Mouse (Mus musculus) stomach, embryonic 14.5 days (tissue): ENCODE results near the gene Mbnl2. TPM values are rescaled to one million over a fixed set of nuclear protein-coding genes. Genes with fewer than 3 reads are reported as not detected.
"Not testable (repeated sequence)": the region's sequence is repeated elsewhere in the genome, so short reads cannot be mapped to it uniquely, and the experiment has no call there.

Source experiments
- ATAC-seq: fragments of 200-750 bp; cut with Nextera tagmentation; 2 replicates; pipeline ENCODE4 v1.8.0; 2017; ENCODE audit warnings: low read depth, moderate TSS enrichment; ENCODE audit not compliant: insufficient number of reproducible peaks, insufficient read depth, low FRiP score
- H3K27ac ChIP-seq: fragments of 300-500 bp; sonication (generic); 2 replicates; pipeline ENCODE4 v1.5.1; 2014; ENCODE audit warnings: mild to moderate bottlenecking, low read length, moderate library complexity, mixed read lengths
- H3K27me3 ChIP-seq: fragments of 300-500 bp; sonication (generic); 2 replicates; pipeline ENCODE4 v1.6.1; 2014; ENCODE audit warnings: low read length, control low read depth, mixed read lengths; ENCODE audit not compliant: control insufficient read depth, insufficient read depth
- H3K36me3 ChIP-seq: fragments of 300-500 bp; sonication (generic); 2 replicates; pipeline ENCODE4 v1.6.1; 2014; ENCODE audit warnings: mild to moderate bottlenecking, control low read depth, low read length, moderate library complexity, mixed read lengths; ENCODE audit not compliant: control insufficient read depth, insufficient read depth
- H3K4me1 ChIP-seq: fragments of 300-500 bp; sonication (generic); 2 replicates; pipeline ENCODE4 v1.6.1; 2014; ENCODE audit warnings: low read length, control low read depth, mixed read lengths; ENCODE audit not compliant: control insufficient read depth, insufficient read depth
- H3K4me2 ChIP-seq: fragments of 300-500 bp; sonication (generic); replicated peaks from 2 replicates; pipeline ENCODE4 v1.6.1; 2014; ENCODE audit warnings: low read depth, low read length, control low read depth
- H3K4me3 ChIP-seq: fragments of 300-500 bp; sonication (generic); 2 replicates; pipeline ENCODE4 v1.5.1; 2014; ENCODE audit warnings: low read depth, low read length, control low read depth
- H3K9ac ChIP-seq: fragments of 300-500 bp; sonication (generic); replicated peaks from 2 replicates; pipeline ENCODE4 v1.6.1; 2014; ENCODE audit warnings: low read depth, mild to moderate bottlenecking, control low read depth, low read length, moderate library complexity, mixed read lengths
- H3K9me3 ChIP-seq: fragments of 300-500 bp; sonication (generic); 2 replicates; pipeline ENCODE4 v1.6.1; 2016; ENCODE audit warnings: low read depth, low read length, control low read depth; ENCODE audit not compliant: control insufficient read depth
- WGBS: fragments of 180-500 bp; shearing (Covaris S2); extraction: QIAGEN DNeasy Blood & Tissue Kit; methylation state at CpG from one replicate; pipeline ENCODE4 v1.1.7; 2014; 5-methylcytosine and 5-hydroxymethylcytosine counted together
- polyA plus RNA-seq: library from polyadenylated mRNA; unstranded; fragments of >200 nt; fragmentation: Nextera tagmentation; extraction: Ambion mirVana; gene quantifications from 2 replicates; pipeline ENCODE4 v1.2.1, GENCODE M21; 2014

The Mbnl2 gene
- polyA plus RNA-seq, 1 experiment from 2014 or later, result 119 TPM

DNA sequence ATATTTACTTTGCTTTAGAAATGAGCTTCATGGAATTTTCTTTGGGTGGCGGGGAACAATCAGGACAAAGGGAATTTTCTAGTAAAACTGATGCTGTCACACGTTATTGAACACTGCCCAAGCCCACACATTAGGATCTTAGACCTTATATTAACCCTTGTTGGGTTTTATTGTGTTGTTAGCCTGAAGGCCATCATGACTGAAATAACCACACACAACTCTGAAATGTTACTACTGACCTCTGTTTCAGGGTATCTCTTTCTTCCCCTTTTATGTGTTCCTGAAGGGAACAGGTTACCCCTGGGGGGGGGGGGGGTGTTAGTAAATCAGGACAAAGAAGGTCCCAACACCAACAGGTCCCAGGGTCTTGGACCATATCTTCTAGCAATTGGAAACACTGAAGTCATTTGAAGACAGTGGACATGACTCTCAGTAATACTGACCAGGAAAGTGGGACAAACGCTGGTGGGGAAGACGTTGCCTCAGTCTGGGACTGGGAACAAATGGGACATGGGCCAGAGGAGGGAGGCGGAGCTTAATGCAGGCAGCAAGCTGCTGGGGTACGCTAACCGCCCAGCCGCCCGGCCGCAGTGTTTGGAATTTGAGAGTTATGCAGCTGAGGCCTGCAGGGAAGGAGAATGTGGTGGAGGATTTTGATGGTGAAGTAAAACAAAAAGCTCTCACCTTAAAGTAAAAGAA, 80.4 kb downstream of the Mbnl2 start:
- no peak overlapping the region for H3K4me3 ChIP-seq
- no peak overlapping the region for H3K4me2 ChIP-seq
- H3K27me3 ChIP-seq, result no peaks in the 10 kb centered on the region
- peak overlapping the region; percentile 89; the same call in 1 of the 2 replicates for H3K27ac ChIP-seq
- no peak overlapping the region for H3K9ac ChIP-seq
- 0 out of 2 replicates have a peak, but pooled peaks have one; percentile 33 for ATAC-seq
- no peaks in the 10 kb centered on the region for H3K9me3 ChIP-seq
- H3K4me1 ChIP-seq, result peaks cover 37% of the 10 kb centered on the region
- 66% methylated on average over 10 of the region's 10 CpGs for WGBS
- no peaks in the 10 kb centered on the region for H3K36me3 ChIP-seq

DNA sequence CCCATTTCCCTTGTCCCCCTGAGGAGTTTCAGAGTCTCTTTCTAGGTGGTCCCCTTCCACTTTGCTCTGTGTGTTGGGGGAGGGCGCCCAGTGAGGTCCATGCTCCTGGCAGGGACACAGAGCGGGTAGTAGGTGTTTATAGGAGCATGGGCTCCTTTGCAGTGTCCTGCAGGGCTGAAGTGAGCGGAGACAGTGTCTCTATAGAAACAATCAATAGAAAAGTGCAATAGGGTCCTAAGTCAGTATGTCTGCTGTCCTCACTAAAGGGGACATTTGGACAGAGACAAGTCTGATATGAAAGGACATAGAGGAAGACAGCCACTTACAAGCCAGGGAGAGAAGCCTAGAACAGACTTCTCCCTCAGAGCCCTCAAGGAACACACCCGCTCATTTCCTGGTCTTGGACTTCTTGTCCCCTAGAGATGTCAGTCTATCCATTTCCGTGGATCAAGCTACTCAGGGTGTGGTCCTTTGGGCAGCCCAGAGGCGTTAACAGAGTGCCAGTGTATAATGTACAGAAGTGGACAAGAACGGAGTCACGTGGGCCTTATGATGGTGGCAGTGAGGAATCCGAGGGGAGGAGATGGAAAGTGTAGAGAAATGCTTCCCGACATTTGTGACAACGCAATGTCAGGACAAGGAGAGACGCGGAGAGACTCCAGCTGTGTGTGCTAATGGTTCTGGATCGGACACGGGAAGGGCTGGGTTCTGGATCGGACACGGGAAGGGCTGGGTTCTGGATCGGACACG, 82.0 kb downstream of the Mbnl2 start:
- 94% methylated on average over 17 of the region's 19 CpGs for WGBS
- Histone ChIP-seq H3K27me3 (no peaks in the 10 kb centered on the region), H3K27ac (no peak overlapping the region), H3K9ac (no peak overlapping the region), H3K36me3 (no peaks in the 10 kb centered on the region), H3K9me3 (no peaks in the 10 kb centered on the region), H3K4me1 (peaks cover 33% of the 10 kb centered on the region), H3K4me3 (no peak overlapping the region), H3K4me2 (no peak overlapping the region)
- ATAC-seq, result no peak

DNA sequence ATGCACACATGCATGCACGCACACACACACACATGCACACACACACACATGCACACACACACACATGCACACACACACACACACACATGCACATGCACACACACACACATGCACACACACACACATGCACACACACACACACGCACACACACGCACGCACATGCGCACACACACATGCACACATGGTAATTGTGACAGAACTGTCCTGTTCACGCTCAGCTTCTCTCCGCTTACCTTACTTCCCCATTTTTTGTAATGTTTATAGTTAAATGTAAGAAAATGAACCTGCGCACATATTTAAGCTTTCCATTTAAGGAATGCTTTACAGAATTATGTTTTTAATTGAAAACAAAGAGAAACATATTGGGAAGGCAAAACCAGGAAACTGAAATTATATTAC, 84.1 kb downstream of the Mbnl2 start:
- not testable (repeated sequence) for H3K4me2 ChIP-seq, H3K4me3 ChIP-seq, H3K36me3 ChIP-seq, ATAC-seq, H3K27me3 ChIP-seq, H3K9ac ChIP-seq, H3K9me3 ChIP-seq, H3K27ac ChIP-seq
- WGBS, result 97% methylated on average over 8 of the region's 8 CpGs
- peaks cover 20% of the 10 kb centered on the region for H3K4me1 ChIP-seq

- no peak for ATAC-seq
- Histone ChIP-seq H3K4me1 (peaks cover 9% of the 10 kb centered on the region), H3K9ac (no peak overlapping the region)
Observed at GRCm38 (mm10) chr14:120361121-120361520, 85.7 kb downstream of the Mbnl2 start.

GRCm38 (mm10) chr14:120362409-120362992, 87.0 kb downstream of the Mbnl2 start:
- Histone ChIP-seq H3K36me3 (no peaks in the 10 kb centered on the region), H3K4me1 (peaks cover 9% of the 10 kb centered on the region), H3K27me3 (no peaks in the 10 kb centered on the region), H3K9me3 (no peaks in the 10 kb centered on the region), H3K27ac (peak overlapping the region; percentile 21; the same call in 1 of the 2 replicates), H3K4me3 (no peak overlapping the region), H3K9ac (no peak overlapping the region), H3K4me2 (no peak overlapping the region)
- 58% methylated on average over 8 of the region's 8 CpGs for WGBS
- peak; percentile 85 for ATAC-seq

More at GRCm38 (mm10) chr14:120361121-120361520, 85.7 kb downstream of the Mbnl2 start:
- no peaks in the 10 kb centered on the region for H3K9me3 ChIP-seq
- no peak overlapping the region for H3K4me2 ChIP-seq
- H3K27ac ChIP-seq, result no peak overlapping the region
- H3K27me3 ChIP-seq, result no peaks in the 10 kb centered on the region
- WGBS, result 54% methylated on average over 6 of the region's 6 CpGs
- no peak overlapping the region for H3K4me3 ChIP-seq
- H3K36me3 ChIP-seq, result no peaks in the 10 kb centered on the region

- 67% methylated on average over 8 of the region's 8 CpGs for WGBS
- Histone ChIP-seq H3K27me3 (no peaks in the 10 kb centered on the region), H3K27ac (no peak overlapping the region), H3K9ac (no peak overlapping the region), H3K4me3 (no peak overlapping the region), H3K4me2 (no peak overlapping the region), H3K4me1 (peaks cover 9% of the 10 kb centered on the region), H3K9me3 (no peaks in the 10 kb centered on the region), H3K36me3 (no peaks in the 10 kb centered on the region)
- no peak for ATAC-seq
Observed at GRCm38 (mm10) chr14:120363090-120363818, 87.8 kb downstream of the Mbnl2 start.

- Histone ChIP-seq H3K9me3 (no peaks in the 10 kb centered on the region), H3K4me1 (peaks cover 22% of the 10 kb centered on the region), H3K36me3 (no peaks in the 10 kb centered on the region), H3K27me3 (no peaks in the 10 kb centered on the region), H3K4me3 (no peak overlapping the region), H3K27ac (no peak overlapping the region), H3K4me2 (no peak overlapping the region), H3K9ac (no peak overlapping the region)
- no peak for ATAC-seq
- 93% methylated on average over 4 of the region's 4 CpGs for WGBS
Observed at GRCm38 (mm10) chr14:120365088-120365487, 89.6 kb downstream of the Mbnl2 start.

DNA sequence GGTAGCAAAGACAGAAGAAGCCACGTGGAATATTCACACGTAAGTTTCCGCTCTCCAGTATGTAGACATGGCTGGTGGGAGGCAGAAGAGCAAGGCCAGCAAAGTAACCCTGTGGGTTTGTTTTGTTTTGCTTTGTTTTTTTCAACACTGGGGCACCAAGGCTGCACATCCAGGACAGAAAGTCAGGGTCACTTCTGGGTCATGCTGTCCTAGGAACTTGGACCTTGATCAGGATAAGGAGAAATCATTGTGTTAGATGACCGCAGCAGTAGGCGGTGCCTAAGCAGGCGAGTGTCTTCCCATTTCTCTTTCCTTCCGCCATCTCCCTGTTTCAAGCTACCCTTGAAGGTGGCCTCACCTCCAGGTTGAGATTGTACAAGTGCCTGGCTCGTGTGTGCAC, 91.5 kb downstream of the Mbnl2 start:
- no peak overlapping the region for H3K4me3 ChIP-seq

More for the DNA sequence above, 91.5 kb downstream of the Mbnl2 start:
- 90% methylated on average over 8 of the region's 8 CpGs for WGBS
- Histone ChIP-seq H3K4me1 (peaks cover 29% of the 10 kb centered on the region), H3K9me3 (no peaks in the 10 kb centered on the region), H3K36me3 (no peaks in the 10 kb centered on the region), H3K9ac (no peak overlapping the region), H3K27ac (no peak overlapping the region), H3K4me2 (no peak overlapping the region), H3K27me3 (no peaks in the 10 kb centered on the region)
- ATAC-seq, result no peak
